Mouse (Mus musculus) bone marrow macrophage, adult 2 months (primary cell): Measurements from ENCODE around the gene Gm45062.

Experiments used
- CTCF ChIP-seq: IDR thresholded peaks from 2 replicates; pipeline ENCODE4 v1.5.1; 2012; ENCODE audit warnings: low read depth, mild to moderate bottlenecking, low read length, moderate library complexity
- POLR2A ChIP-seq: IDR thresholded peaks from 2 replicates; pipeline ENCODE4 v1.6.1; 2012; ENCODE audit warnings: mild to moderate bottlenecking, low read depth, low read length, borderline replicate concordance

DNA sequence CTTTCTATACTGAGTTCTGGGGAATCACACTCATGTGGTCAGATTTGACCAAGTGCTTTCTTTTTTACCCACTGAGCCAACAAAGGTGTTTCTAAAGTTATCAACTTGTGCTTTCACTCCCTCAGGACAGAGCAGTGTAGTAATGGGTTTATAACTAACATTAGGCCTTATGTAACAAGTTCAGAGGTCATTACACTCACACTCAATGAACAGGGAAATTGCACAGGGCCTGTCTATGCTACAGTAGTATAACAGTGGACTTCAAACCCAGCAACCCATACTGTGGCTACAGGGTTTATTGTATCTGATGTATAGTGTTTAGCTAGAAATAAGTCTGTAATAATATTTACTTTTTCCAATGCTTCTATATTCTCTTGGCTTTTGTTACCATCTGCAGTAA lies 247.4 kb downstream of the Gm45062 start:
- TF ChIP-seq POLR2A (no peak), CTCF (no peak)
